Mouse (Mus musculus) left cerebral cortex, postnatal 36 days (tissue): ENCODE measurements around the gene Jam3. TPM values are rescaled to one million over a fixed set of nuclear protein-coding genes. Genes with fewer than 3 reads are reported as not detected.
"Not testable (repeated sequence)": the region's sequence is repeated elsewhere in the genome, so short reads cannot be mapped to it uniquely, and the experiment has no call there.

Experiments
- DNase-seq, 2 experiments: peaks; one replicate each; pipeline ENCODE4 v3.0.0; 2021 to 2022; ENCODE audit warnings: low spot score in 2 of 2, mixed read lengths in 1 of 2
- intact Hi-C: fragments of 180-260 bp; cut with DNase I; formaldehyde crosslinking; loops from one replicate; pipeline ENCODE4 v1.15.1; 2025
- total RNA-seq, 2 experiments: library from RNA; stranded (reverse); gene quantifications; 2 replicates each; pipeline ENCODE4 v1.2.3; 2021

The Jam3 gene
- total RNA-seq, 2 experiments from 2014 or later: 34.6 to 38.7 TPM

DNA sequence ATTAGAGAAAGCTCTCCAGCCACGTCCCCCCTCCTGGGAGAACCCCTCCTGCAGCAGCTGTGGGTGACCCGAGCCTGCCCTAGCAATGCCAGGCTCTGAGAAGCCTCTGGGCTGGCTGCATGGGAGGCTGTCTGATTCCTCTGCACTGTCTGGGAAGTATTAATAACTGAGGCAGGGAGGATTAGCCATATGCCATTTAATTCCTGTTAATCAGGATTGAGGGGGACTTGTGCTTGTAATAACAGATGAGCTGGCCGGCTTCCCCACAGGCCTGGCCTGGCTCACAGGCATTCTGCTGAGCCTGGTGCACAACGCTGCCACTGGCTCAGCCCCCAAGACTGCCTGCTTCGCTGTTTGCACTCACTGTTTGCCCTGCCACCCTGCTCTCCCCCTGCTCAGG lies 18.9 kb upstream of the Jam3 start:
- no peak for DNase-seq
- intact Hi-C loops: no loop called here

DNA sequence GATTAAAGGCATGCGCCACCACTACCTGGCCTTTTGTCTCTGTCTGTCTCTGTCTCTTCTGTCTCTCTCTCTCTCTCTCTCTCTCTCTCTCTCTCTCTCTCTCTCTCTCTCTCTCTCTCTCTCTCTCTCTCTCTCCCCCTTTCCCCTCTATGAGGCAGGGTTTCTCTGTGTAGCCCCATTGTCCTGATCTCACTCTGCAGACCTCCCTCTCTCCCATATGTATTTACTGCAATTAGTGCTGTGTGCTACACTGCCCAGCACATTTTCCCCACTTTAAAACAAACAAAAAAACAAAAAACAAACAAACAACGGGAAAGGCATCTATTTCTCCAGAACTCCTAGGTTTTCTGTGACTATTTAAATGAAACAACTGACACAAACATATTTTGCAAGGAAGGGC lies 18.4 kb upstream of the Jam3 start:
- no peak for DNase-seq
- intact Hi-C loops: no loop called here

DNA sequence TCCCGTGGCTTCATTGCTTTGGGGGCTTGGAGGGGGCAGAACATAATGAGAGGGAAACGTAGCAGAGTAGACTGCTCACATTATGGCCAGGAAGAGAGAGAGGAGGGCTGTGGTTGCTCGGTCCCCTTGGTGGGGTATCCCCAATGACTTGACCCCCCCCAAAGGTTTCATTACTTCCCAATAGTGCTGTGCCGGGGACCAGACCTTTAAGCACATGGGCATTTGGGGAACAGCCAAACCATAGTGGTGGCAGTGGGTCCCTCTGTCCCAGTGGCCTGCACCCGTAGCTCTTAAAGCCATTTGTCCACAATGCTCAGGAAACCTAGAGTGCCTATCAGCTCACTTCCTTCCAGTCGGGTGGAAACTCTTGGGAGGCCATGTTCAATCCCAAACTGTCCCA lies 17.6 kb upstream of the Jam3 start:
- intact Hi-C loops: no loop called here
- DNase-seq: no peak

DNA sequence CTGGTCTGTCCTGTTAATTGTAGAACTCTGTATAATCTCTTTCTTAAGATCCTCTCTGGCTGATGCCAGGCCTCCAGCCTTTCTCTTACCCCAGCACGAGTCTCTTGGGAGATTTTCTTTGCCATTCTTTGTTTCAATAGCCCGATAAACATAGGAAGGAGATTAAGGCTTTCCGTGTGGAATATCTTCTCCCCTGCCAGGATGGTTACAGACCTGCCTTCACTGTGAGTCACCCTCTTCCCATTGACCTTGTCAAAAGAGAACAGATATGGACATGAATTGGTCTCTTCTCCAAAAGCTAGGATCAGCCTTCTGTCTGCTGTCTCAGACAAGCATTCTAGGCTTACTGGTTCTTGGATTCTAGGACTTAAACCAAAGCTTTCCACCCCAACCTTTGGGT lies 15.5 kb upstream of the Jam3 start:
- DNase-seq: no peak
- intact Hi-C loops: no loop called here

DNA sequence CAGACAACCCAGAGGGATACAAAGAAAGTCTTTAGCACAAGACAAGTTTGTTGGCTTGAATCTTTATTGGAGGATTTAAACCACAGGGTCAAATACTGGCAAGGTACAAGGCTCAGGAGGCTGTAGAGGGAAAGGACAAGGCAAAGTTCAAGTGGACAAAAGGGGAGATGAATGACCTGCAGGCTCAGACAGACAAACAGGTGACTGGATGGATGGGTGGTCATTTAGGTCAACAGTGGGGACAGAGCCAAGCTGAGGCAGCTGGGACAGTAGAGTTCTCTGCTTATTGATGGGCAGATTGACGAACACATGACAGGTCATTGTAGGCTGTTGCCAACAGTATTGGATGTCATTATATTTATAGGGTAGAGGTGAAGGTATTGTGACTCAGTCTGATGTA lies 11.8 kb upstream of the Jam3 start:
- intact Hi-C loops: no loop called here

DNA sequence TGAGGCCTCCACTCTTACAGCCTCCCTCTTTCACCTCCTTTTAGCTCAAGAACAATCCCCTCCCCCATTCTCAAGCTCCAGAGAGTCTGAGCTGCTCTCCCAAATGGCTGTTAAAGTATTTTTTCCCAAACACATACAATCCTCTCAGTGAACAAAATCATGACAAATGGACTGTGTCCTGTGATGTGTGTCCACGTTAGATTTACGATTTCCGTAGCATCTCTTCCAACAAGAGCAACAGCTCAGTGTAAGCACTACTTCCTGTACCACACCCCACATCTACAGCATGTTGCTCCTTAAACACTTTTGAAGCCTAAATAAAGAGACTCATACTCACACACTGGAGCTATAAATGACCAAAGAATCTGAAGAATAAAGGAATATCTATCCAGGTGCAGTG lies 10.4 kb upstream of the Jam3 start:
- DNase-seq: no peak
- intact Hi-C loops: no loop called here

More for the DNA sequence above, 11.8 kb upstream of the Jam3 start:
- no peak for DNase-seq

DNA sequence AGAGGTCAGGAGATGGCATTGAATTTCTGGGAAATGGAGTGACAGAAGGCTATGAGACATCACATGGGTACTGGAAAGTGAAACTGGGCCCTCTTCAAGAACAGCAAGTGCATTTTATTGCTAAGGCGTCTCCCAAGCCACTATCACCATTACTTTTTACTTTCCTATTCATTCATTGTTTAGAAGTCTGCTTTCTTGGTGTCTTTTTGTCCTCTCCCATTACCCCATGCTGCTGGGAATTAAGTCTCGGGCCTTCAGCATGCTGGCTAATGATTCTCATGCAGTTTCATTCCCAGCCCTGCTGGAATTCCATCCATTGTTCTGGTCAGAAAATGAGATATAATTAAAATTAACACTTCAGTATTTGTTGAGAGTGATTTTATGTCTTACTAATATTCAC lies 9.7 kb upstream of the Jam3 start:
- intact Hi-C loops: no loop called here
- no peak for DNase-seq

DNA sequence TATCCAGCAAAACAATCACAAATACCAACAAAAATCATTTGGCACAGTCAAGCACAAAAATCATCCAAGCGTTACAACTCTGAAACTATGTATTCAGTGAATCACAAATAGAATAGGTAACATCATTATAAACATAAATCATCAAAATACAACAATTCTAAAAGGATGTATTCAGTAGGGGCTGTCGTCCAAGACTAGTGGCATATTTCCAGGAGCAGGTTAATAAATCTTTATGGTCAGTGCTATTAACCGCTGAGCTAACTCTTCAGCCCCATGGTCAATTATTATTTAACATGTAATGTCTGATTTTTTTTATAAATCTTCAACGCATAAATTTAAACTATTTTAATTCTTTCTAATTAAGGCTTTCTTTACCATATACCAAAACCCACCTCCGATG lies 8.4 kb upstream of the Jam3 start:
- intact Hi-C loops: not testable (repeated sequence)

DNA sequence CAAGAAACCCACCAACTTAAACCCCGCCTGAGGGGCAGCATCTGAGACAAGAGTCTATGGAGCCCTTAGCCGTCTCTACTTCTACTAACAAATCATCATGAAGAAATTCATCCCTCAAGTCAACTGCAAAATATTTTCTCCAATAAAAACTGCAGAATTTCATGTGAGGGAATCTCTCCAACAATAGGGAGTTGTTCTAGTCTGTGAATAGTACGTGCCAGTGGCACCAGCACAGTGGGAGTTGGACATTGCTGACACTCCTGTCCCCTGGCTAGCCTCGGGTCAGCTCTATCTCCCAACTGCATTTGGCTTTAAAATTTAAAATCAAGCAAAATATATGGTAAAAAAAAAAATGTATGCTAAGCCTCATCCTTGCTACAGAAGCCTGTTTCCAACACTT lies 1.4 kb downstream of the Jam3 start:
- intact Hi-C loops: no loop called here
- DNase-seq: no peak

More for the DNA sequence above, 8.4 kb upstream of the Jam3 start:
- DNase-seq: not testable (repeated sequence)

DNA sequence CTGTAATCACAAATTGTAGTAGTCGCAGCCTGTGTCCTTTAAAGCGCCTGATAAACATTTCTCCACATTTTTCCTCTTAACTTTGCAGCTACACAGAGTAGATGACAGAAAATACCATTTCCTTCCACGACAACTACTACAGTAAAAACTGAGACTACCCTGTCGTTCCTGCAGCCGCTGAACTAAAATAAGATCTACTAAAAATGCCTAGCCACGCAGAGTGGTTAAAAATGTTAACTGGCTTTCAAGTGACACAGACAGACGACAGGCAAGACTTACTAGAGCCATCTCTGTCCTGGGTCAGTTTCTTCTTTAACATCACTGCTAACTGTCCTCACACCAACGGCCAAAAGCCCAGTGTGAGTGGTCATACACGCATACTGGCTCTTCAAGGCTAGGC lies 5.4 kb downstream of the Jam3 start:
- intact Hi-C loops: no loop called here
- DNase-seq: peak in 1 of 2 experiments; percentile 21

DNA sequence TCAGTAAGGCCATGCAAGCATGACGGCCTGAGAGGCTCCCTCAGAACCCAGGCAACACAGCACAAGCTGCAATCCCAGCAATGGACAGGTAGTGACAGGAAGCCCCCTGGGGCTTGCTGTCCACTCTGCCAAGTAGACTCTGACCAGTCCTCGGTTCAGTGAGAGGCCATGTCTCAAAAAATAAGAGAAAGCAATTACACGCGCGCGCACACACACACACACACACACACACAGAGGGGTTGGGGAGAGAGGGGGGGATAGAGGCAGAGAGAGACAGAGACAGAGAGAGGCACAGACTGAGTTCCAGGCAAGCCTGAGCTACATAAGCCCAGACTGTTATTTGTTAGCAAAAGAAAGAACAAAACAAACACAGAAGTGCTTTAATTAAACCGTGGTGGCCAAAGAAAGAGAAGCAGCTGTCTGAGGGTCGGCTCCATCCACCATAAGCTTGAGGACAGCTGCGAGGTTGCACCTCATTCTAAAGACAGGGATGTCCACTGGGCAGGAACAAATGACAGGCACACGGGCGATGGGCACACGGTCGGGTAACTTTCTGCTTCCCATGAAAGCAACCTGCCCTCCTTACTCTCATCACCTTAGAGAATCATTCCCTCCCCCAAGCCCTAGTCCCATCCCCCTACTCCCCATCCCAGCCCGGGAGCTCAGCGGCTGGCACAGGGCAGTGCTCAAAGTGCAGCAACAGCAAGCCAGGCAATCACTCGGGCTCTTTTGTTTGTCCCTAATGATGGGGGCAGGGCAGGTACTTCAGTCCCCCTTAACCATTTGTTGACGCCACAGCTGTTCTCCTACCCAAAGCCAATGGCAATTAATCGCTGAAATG lies 6.4 kb downstream of the Jam3 start:
- intact Hi-C loops: no loop called here
- no peak for DNase-seq

DNA sequence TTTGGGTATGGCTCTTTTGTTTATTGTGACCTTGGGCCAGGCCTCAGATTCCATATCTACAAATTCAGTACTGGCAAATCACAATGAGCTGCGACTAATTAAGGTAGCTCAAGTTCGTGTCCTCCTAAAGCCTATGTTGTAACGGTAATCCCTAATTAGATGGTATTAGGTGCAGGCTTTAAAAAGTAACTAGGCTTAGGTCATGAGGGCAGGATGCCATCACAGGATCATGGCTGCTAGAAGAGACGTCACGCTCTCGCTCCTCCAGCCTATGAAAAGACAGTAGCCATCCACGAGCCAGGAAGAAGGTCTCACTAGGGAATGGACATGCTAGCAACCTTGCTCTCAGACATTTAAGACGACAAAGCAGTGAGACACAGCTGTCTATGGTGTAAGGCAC lies 7.3 kb downstream of the Jam3 start:
- intact Hi-C loops: no loop called here
- no peak for DNase-seq

DNA sequence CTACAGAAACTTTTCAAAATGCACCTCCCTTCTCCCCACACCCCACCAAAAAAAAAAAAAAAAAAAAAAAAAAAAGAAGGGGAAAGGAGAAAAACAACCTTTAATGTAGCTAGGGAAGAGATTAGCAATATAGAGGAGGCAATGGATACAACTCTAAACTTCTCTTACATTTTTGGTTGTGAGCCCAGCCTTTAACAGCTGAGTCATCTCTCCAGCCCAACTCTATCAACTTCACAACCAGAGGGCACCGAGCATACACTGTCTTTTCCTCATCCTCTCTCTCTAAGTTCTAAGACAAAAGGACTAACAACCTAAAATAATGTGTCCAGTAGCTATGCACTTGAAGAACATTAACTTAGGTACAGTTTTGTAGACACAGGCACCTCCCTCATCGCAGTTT lies 8.4 kb downstream of the Jam3 start:
- intact Hi-C loops: no loop called here
- no peak for DNase-seq

DNA sequence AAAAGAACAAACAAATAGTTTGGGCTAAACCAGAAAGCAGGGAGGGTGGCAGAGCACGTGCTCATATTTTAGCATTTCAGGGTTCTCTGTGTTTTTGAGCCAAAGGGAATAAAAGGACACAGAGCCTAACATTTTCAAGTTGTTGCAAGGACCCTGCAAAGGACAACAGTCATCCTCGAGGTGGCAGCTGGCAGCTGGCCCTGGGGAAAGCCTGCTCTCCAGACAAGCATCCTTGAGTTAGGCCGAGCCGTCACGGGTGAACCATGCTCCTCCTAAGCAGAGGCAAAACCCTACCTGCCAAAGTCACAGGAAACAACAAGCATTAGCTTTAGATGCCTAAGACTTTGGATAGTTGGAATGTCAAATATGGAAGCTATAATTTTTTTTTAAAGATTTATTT lies 10.2 kb downstream of the Jam3 start:
- no peak for DNase-seq
- intact Hi-C loops: no loop called here

DNA sequence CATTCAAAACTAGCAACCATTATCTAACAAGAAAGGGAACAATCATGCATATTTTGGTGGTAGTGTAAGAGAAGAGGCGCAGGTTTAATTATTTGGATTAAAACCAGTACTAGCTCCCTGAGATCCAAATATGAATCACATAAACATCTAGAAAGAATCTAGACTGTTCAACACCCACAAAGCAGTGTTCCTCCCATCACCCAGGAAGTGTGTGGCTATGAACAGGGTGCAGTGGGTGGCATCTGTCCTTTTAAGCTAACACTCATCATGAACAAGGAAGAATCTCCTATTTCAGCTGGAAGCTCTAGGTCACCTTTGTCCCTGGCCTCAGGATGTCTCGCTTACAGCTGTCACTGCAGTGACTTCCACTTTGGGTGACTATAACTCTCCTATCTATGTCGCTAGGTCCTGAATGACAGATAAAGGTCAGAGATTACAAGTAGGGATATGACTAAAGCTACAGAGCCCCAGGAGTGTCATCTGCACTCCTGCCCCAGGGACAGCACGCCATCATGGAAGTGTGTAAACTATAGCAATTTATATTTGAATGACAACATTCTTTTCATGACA lies 10.9 kb downstream of the Jam3 start:
- intact Hi-C loops: no loop called here
- DNase-seq: no peak

DNA sequence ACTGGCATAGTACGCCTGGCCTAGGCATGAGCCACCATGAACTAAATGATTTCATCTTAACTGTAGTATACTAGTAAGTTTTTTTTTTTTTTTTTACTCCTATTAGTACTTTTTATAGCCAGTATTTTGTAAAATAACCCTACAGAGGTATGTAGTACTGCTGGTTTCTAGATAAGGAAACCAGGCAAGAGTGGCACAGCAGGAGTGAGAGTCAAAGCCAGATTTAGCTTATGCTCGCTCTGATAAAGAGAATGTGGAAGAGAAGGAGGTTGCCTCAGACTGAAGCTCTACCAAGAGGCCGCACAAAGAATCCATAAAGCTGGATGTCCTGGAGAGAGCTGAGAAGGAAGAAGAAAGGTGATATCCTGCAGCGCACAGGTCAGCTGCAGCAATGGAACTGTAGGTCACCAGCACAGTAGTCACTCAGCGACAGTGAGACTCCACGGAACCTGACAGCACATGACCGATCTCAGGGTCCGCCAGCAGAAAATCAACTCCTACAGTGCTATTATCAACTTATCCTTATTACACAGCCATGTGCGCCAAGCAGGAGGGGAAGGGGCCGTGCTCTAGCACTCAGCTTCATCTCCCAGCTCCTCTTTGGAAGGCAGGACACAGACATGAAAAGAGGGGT lies 14.7 kb downstream of the Jam3 start:
- DNase-seq: no peak
- intact Hi-C loops: no loop called here

DNA sequence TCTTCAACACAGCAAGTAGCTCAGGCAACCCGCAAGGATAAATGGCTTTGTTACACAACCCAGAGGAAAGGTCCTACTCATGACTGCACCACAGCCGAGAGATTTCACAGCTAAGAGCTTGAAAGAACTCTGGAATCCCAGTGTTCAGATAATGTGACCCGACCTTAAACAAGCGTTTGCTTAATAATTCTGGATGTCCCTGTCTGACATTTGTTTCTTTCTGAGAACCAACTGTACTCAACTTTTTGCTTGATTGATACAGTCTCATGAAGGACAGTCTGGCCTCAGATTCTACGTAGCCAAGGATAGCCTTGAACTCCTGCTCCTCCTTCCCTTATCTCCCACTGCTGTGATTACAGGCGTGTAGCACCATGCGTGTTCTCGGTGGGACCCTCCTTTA lies 18.6 kb downstream of the Jam3 start:
- intact Hi-C loops: no loop called here
- DNase-seq: no peak

DNA sequence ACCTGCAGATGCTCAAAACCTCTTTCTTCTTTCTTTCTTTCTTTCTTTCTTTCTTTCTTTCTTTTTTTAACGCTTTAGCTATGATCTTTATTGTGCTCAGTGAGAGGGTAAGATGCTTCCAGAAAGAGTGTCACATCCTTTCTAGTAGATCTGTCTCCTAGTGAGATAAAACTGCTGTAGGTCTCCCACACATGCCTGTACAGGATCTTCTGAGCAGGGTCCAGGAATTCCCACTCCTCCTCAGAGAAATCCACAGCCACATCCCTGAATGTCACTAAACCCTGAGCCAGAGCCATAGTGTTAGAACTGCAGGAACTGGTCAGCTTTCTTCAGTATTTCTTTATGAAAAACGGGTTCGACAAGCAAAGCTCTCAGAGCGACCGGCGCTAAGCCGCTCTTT lies 19.8 kb downstream of the Jam3 start:
- DNase-seq: no peak
- intact Hi-C loops: loop anchor here (2.0 kb wide), 1 partner anchor 41 kb away; no protein-coding TSS in a partner anchor

DNA sequence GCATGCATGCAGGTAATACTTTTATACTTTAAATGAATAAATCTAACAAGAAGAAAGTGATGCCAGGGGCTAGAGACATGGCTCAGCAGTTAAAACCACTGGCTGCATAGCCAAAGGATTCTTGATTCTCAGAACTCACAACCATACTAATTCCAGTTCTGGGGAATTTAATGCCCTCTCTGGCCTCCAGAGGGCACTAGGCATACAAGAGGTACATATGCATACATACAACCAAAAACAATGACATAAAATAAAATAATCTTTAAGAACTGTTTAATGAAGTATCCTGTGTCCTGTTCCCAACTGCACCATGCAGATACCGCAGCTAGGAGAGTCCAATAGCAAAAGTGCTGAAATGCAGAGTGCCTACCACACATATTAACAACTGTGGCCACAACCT lies 20.8 kb downstream of the Jam3 start:
- DNase-seq: no peak
- intact Hi-C loops: loop anchor here (2.0 kb wide), 1 partner anchor 42 kb away; no protein-coding TSS in a partner anchor

DNA sequence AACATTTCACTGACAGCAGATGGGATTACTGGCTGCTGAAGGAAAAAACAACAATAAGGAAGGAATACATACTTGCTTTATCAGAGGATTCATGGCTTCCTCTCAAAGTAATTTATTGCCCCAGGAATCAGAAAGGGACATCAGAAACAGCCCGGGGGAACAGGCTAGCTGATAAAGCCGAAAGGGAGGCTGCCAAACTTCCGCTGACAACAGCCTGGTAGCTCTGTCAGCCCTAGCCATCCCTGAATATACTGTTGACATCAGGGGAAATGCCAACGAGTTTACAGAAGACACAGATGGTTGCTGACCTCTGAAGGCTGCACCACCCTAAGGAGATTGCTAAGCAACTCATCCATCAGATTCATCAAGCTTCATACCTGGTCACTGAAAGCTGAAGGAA lies 26.6 kb downstream of the Jam3 start:
- DNase-seq: no peak
- intact Hi-C loops: no loop called here

DNA sequence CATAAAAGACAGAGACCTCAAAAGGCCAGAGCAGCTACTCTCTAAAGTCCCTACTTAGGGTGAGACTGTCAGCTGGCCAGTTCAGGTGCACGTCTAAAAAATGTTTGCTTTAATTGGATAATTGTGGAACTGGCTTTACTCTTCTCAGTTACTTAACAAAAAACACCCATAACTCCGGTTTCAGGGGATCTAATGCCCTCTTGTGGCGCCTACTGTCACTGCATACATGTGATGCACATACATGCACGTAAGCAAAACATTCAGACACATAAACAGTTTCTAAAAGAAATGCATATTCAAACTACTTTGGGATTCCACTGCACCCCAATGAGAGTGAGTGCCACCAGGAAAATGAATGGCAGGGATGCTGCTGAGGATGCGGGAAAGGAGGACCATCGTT lies 28.7 kb downstream of the Jam3 start:
- intact Hi-C loops: no loop called here
- no peak for DNase-seq
